Mouse (Mus musculus) retina, embryonic 14.5 days (tissue): Measurements from ENCODE around the gene Bbx.

Experiments
- DNase-seq: peaks from one replicate; pipeline ENCODE4 v3.0.0-alpha.2; 2015; ENCODE audit warnings: low spot score

Bbx gene

GRCm38 (mm10) chr16:50160418-50161271, 271.5 kb downstream of the Bbx start:
- no peak for DNase-seq

DNA sequence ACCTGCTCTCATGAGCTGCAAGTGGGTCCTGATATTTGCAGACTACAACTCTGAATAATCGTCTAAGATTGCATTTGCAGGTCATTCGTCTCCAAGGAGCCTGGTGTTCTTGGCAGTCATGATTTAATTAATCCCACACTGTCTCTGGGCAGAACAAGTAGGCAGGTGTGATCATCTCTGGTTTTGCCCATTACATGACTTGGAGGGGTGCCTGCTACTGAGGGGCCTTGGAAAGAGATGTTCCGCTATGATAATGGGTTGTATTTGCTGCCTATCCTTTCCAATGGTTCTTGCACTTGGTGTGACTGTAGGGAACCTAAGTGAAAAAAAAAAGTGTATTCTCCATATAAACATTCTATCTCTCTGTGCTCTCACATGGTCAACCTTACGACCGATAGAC, 273.6 kb downstream of the Bbx start:
- no peak for DNase-seq

DNA sequence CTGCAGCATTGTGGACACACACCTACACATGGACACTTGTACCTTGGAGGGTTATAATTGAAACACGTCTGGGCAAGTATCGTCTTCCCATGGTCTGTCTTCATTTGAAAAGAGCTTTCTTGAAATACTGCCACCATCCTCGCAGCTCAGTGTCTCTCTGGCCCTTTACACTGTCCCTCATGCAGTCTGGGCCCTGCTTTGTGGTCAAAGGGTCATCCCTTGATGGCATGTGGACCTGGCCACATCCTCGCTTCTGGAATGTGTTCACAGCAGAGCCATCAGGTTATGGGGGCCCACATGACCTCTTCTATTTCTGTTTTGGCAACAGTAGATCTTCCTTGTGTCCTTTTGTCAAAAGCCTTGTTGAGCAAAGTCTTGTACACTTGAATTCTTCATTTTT, 282.6 kb downstream of the Bbx start:
- no peak for DNase-seq

DNA sequence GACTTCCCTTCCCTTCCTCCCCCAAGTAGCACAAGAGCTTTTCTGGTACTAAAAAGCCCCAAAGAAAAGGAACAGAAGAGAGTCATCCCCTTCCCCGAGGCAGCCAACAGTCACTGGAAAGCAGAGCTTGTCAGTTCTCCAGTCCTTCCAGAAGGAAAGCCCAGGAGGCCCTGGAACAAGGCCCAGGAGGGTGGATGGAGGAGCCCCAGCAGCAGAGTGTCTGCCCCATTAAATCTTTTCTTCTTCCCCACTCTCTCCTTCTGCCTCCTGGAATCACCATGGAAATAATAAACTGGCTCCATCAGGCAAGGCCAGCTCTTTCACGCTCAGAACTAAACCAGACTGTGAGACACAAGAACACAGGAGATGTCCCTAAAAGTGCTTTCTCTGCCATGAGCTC, 284.3 kb downstream of the Bbx start:
- no peak for DNase-seq
